Mouse (Mus musculus): ENCODE measurements at regions not wholly inside any gene's neighbourhood (a gene's known extent, or its start where the extent isn't known, plus 50 kb on each side); places are given as distances from the start of the nearest gene placed in this dataset.

DNA sequence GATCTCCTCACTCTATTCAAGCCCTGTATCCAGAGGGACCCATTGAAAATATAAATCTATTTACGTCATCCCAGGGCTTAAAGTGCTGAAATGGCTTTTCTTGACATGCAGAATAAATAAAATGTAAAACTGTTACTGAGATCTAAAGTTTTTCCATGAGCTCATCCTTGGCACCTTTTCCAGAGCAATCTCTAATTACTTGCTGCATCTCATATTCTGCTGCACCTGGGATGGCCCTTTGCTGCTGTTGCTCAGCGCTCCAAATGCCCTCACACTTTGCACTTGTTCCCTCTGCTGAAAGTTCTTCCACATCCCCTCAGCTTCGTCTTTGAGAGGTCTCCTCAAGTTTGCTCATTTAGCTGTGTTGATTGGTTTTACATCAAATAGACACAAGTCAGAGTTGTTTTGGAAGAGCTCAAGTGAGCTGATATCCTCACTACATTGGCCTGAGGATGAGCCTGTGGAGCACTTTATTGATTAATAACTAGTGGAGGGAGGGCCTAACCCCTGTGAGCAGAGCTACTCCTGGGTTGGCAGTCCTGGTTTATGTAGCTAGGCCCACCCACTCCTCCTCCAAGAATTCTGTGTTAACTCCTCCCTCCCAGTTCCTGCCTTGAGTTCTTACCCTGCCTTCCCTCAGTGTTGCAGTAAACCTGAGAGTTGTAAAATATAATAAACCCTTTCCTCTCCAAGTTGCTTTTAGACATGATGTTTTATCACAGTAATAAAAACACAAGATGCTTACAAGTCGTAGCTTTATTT, 681.2 kb upstream of the Nr3c2 start:
- no peak overlapping the region for H3K9ac ChIP-seq (ENCODE audit: low read depth, low read length)
- no peak for TF ChIP-seq CTCF (IDR thresholded peaks at IDR 0.05; ENCODE audit: low read depth, low read length)
- no peak for TF ChIP-seq POLR2A (IDR thresholded peaks at IDR 0.05; ENCODE audit: extremely low read depth, insufficient read depth, low read length)
- no peaks in the 10 kb centered on the region for H3K4me1 ChIP-seq (ENCODE audit: control insufficient read depth, insufficient read depth, low read length)
- no peaks in the 10 kb centered on the region for H3K36me3 ChIP-seq (ENCODE audit: control insufficient read depth, insufficient read depth, low read length)
- 62% methylated on average over 4 of the region's 4 CpGs for WGBS
- no peak for DNase-seq (ENCODE audit: extremely low read depth, low read depth, low spot score)
- no peak overlapping the region for H3K27ac ChIP-seq (replicated peaks; ENCODE audit: insufficient read depth, low read depth, low read length)
- no peaks in the 10 kb centered on the region for H3K27me3 ChIP-seq (ENCODE audit: control insufficient read depth, insufficient read depth, low read length)
- no peak overlapping the region for H3K4me3 ChIP-seq (ENCODE audit: insufficient read depth, low read depth, low read length)
- no peaks in the 10 kb centered on the region for H3K79me2 ChIP-seq (ENCODE audit: control insufficient read depth, insufficient read depth, low read length)

GRCm38 (mm10) chr8:76230847-76231246, 668.4 kb upstream of the Nr3c2 start:
- Histone ChIP-seq H3K4me3 (ENCODE audit: insufficient read depth, low read depth, low read length) (no peak overlapping the region), H3K4me1 (ENCODE audit: control insufficient read depth, insufficient read depth, low read length) (no peaks in the 10 kb centered on the region), H3K36me3 (ENCODE audit: control insufficient read depth, insufficient read depth, low read length) (no peaks in the 10 kb centered on the region), H3K27me3 (ENCODE audit: control insufficient read depth, insufficient read depth, low read length) (no peaks in the 10 kb centered on the region), H3K27ac (replicated peaks; ENCODE audit: insufficient read depth, low read depth, low read length) (no peak overlapping the region), H3K9ac (ENCODE audit: low read depth, low read length) (no peak overlapping the region), H3K79me2 (ENCODE audit: control insufficient read depth, insufficient read depth, low read length) (no peaks in the 10 kb centered on the region)
- TF ChIP-seq CTCF (IDR thresholded peaks at IDR 0.05; ENCODE audit: low read depth, low read length) = no peak
- TF ChIP-seq POLR2A (IDR thresholded peaks at IDR 0.05; ENCODE audit: extremely low read depth, insufficient read depth, low read length) = no peak
- no peak for DNase-seq (ENCODE audit: extremely low read depth, low read depth, low spot score)
- WGBS = 83% methylated on average over 1 of the region's 1 CpGs

DNA sequence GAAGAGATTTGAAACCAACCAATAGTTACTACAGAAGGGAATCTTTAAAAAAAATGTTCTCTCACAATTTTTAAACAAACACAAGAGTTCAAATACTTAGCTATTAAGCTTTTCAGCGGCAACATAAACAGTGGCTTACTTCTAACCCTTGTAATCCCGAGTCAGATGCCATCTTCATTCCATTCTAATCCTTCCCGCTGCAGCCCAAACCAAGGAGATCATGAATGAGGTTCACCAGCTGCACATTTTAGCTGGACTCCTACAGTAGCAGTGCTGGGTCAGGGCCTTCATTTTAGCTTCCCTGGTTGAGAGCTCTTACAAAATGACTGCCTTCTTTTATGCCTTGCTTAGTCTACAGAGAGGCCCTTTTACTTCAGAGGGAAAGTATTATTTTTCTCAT, 650.0 kb upstream of the Nr3c2 start:
- TF ChIP-seq CTCF (IDR thresholded peaks at IDR 0.05; ENCODE audit: low read depth, low read length) = no peak
- no peak for TF ChIP-seq POLR2A (IDR thresholded peaks at IDR 0.05; ENCODE audit: extremely low read depth, insufficient read depth, low read length)
- H3K27ac ChIP-seq (replicated peaks; ENCODE audit: insufficient read depth, low read depth, low read length) = no peak overlapping the region
- H3K36me3 ChIP-seq (ENCODE audit: control insufficient read depth, insufficient read depth, low read length) = no peaks in the 10 kb centered on the region
- H3K4me1 ChIP-seq (ENCODE audit: control insufficient read depth, insufficient read depth, low read length) = no peaks in the 10 kb centered on the region
- H3K9ac ChIP-seq (ENCODE audit: low read depth, low read length) = no peak overlapping the region
- DNase-seq (ENCODE audit: extremely low read depth, low read depth, low spot score) = no peak
- no peaks in the 10 kb centered on the region for H3K27me3 ChIP-seq (ENCODE audit: control insufficient read depth, insufficient read depth, low read length)
- WGBS = 78% methylated on average over 3 of the region's 3 CpGs
- H3K79me2 ChIP-seq (ENCODE audit: control insufficient read depth, insufficient read depth, low read length) = no peaks in the 10 kb centered on the region
- no peak overlapping the region for H3K4me3 ChIP-seq (ENCODE audit: insufficient read depth, low read depth, low read length)

- Histone ChIP-seq H3K4me1 (ENCODE audit: control insufficient read depth, insufficient read depth, low read length) (no peaks in the 10 kb centered on the region), H3K4me3 (ENCODE audit: insufficient read depth, low read depth, low read length) (no peak overlapping the region), H3K36me3 (ENCODE audit: control insufficient read depth, insufficient read depth, low read length) (no peaks in the 10 kb centered on the region), H3K9ac (ENCODE audit: low read depth, low read length) (no peak overlapping the region), H3K27ac (replicated peaks; ENCODE audit: insufficient read depth, low read depth, low read length) (no peak overlapping the region), H3K27me3 (ENCODE audit: control insufficient read depth, insufficient read depth, low read length) (no peaks in the 10 kb centered on the region), H3K79me2 (ENCODE audit: control insufficient read depth, insufficient read depth, low read length) (no peaks in the 10 kb centered on the region)
- no peak for DNase-seq (ENCODE audit: extremely low read depth, low read depth, low spot score)
- TF ChIP-seq POLR2A (IDR thresholded peaks at IDR 0.05; ENCODE audit: extremely low read depth, insufficient read depth, low read length) = no peak
- no peak for TF ChIP-seq CTCF (IDR thresholded peaks at IDR 0.05; ENCODE audit: low read depth, low read length)
- WGBS = 73% methylated on average over 9 of the region's 9 CpGs
Measured at GRCm38 (mm10) chr8:76252161-76253010, 646.9 kb upstream of the Nr3c2 start.
